Mouse (Mus musculus) cerebellum, adult 2 months (tissue): ENCODE results near the gene Gm21985.

Experiments
- CTCF ChIP-seq: fragments of 200-500 bp; IDR thresholded peaks from 2 replicates; pipeline ENCODE4 v1.5.1; 2011; ENCODE audit warnings: low read depth, mild to moderate bottlenecking, control low read depth, low read length, moderate library complexity, borderline replicate concordance; ENCODE audit not compliant: insufficient read depth
- POLR2A ChIP-seq: fragments of 200-500 bp; IDR thresholded peaks from 2 replicates; pipeline ENCODE4 v1.6.1; 2011; ENCODE audit warnings: low read length, control low read depth, borderline replicate concordance; ENCODE audit not compliant: insufficient read depth

DNA sequence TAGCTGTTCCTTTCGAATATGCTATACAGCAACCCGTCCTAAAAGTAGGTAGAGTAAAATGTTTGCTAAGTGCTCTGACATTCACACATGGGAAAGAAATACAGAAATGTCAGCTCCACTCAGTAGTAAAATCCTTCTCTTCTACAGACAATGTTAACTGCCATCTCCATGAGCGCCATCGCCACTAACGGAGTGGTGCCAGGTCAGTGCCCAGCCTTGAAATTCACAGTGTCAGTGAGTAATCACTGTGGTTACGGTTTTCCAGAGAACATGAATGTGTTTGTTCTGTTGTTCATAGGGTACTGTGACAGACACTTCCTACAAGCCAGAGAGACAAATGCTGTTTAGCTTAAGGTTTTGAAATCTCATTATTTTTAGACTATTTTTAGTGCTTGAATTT is 71.1 kb downstream of the Gm21985 start:
- TF ChIP-seq POLR2A = no peak
- no peak for TF ChIP-seq CTCF
